Mouse (Mus musculus): ENCODE data around the gene Usp18. TPM values are rescaled to one million over a fixed set of nuclear protein-coding genes. Genes with fewer than 3 reads are reported as not detected.

The Usp18 gene
- total RNA-seq (2021): under 1 TPM; 0.30 to 0.64 TPM
- long read RNA-seq: 0 reads

- DNase-seq (ENCODE audit: low spot score in 2 of 2): peak; percentile 11 to 65
Observed at GRCm38 (mm10) chr6:121245127-121246036, at the start of gene Usp18. Gene Usp18 (plus strand): TSS chr6:121245906.

DNA sequence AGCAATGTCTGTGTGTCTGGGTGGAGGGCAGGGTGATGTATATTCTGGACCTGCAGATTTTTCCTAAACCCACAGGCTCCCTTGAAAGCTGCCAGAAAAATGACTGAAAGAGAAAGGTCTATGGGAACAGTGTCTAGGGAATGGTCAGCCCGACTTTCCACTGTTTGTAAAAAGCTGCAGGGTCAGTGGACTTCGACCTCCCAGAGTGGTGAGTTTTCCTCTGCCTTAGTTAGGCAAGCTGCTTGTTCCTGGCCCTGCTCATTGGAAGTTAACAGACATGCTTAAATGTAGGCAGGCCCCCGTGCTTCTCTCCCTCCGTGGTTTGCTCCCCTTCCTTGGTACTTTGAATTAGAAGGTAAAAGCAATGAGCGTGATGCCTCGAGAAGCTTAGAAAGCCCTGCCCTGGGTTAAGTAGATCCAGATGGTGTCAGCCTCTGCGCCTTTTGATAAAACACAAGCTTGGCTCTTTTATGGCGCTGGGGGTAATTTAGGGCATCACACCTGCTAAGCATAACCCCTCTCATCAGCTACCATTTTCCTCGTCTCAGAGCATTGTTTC, 47.8 kb upstream of the Usp18 start:
- DNase-seq (ENCODE audit: low spot score in 2 of 2): no peak

DNA sequence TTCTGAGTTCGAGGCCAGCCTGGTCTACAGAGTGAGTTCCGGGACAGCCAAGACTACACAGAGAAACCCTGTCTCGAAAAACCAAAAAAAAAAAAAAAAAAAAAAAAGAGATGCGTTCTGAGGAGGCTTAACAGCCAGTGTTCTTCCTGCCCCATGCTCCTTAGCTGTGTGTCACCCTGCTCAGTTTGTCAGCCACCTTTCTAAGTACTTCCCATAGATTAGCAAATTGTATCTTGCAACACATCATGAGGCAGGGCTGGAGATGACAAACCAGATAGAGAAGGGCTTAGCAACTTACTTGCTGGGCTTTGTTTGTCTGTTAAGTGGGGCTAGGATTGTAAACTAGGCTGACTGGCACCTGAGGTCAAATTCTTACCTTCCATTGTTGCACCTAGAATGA, 45.2 kb upstream of the Usp18 start:
- DNase-seq (ENCODE audit: low spot score in 2 of 2): no peak

DNA sequence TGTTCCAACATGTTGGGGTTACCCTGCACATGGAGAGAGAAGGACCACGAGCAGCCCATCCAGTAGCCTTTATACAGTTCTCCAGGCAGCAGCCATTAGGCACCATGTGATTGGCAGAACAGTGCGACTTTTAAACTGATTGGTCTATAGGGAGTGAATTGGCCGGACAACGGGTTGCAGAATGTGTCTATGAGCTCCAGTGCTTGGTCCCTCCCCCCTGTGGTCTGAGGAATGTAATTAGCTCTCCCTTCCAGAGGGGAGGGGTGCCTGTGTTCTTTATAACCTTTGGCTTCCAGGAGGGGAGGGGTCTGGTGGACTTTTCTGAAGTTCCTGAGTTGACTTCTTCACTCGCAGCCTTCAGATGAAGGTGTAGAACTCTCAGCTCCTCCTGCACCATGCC, 43.7 kb upstream of the Usp18 start:
- no peak for DNase-seq (ENCODE audit: low spot score in 2 of 2)

- DNase-seq (ENCODE audit: low spot score in 2 of 2): no peak
Observed at GRCm38 (mm10) chr6:121206481-121206880, 39.2 kb upstream of the Usp18 start.

DNA sequence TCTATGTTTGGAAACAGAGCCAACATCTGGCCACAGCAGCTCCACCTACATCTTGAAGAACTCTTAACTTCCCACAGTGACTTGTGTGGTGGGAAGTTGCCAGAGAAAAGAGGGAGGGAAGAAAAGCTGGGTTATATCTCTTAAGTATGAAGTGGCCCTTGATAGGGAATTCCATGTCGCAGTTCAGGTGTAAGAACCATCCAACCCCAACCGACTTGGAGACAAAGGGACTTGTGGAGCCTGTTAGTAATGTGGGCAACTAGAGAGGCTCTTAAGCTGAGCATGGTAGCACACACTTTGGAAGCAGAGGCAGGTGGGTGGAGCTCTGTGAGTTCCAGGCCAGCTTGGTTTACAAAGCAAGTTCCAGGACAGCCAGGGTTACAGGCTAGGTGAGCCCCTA, 36.1 kb upstream of the Usp18 start:
- no peak for DNase-seq (ENCODE audit: low spot score in 2 of 2)

DNA sequence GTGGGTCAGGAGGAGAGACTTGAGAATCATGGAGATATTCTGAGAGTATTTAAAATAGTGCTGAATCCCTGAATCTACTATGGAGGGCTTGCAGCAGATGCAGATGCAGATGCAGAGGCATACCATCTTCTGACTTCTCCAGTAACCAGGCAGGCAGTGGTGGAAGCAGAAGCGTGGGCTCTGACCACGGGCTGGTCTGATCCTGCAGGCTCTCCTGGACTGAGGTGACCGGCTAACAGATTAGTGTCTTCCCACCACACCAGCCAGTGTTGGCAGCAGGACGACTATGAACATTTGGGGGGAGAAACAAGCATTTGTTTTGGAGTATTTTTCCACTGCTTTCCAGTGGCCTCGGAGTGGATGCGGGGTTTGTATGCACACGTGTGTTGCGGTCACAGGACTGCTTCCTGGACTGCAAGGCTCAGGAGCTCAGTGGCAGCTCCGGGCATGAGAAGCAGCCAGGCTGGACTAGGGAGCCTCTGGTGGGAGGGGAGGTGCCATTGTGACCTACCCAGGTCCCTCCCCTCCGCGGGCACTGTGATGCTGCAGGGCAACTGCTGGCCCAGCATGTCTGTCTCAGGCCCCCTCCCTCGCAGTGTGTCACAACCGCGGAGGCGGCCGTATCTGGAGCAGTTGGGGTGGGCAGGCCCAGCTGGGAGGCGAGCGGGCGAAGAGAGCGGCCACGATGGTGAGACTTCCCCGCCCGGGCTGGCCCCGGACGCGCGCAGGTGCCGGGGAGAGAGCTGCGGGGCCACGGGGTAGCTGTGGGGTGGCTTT, 35.4 kb upstream of the Usp18 start, which contains the start of gene Tuba8:
Gene Tuba8, plus strand, starts transcription at position 548 of the 777 bp plus-strand sequence.
- DNase-seq (ENCODE audit: low spot score in 2 of 2): peak; percentile 45 to 47

GRCm38 (mm10) chr6:121210926-121211289, 34.8 kb upstream of the Usp18 start:
- DNase-seq (ENCODE audit: low spot score in 2 of 2): no peak

DNA sequence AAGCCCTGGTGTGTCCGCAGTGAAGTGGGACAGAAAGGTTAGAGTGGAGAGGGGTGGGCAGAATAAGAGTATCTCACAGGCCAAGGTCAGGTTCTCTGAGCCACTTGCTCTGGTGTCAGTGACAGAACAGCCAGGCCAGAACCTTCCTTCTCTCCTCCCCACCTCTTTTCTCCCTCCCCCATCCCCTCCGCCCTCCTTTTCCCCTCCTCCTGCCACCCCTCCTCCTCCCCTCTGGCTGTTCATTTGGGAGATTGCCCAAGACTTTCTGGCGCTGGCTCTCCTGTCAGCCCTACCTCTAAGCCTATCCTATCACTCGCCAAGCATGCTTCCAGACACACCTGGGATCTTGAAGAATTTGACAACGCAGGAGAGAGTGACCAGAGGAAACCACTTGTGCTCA, 34.0 kb upstream of the Usp18 start:
- DNase-seq (ENCODE audit: low spot score in 2 of 2): no peak

DNA sequence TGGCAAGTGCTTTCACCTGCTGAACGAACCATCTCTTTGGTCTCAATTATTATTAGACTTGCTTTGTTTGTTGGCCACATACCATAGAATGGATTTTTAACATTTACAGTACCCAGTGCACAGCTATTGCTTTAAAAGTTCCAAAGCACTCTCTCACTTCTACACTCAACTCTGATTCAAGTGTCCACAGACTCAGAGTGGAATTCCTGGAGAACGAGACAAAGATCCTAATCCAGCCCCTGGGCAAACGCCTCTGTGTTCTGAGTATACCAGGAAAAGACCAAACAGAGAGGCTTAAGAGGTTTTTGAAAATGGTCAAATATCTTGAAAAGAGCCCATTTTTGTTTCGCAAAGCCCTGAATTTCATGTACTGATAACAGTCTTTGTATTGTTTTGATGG, 32.7 kb upstream of the Usp18 start:
- no peak for DNase-seq (ENCODE audit: low spot score in 2 of 2)

GRCm38 (mm10) chr6:121214221-121214620, 31.5 kb upstream of the Usp18 start:
- DNase-seq (ENCODE audit: low spot score in 2 of 2): no peak

- no peak for DNase-seq (ENCODE audit: low spot score in 2 of 2)
Observed at GRCm38 (mm10) chr6:121214667-121215330, 30.9 kb upstream of the Usp18 start.

DNA sequence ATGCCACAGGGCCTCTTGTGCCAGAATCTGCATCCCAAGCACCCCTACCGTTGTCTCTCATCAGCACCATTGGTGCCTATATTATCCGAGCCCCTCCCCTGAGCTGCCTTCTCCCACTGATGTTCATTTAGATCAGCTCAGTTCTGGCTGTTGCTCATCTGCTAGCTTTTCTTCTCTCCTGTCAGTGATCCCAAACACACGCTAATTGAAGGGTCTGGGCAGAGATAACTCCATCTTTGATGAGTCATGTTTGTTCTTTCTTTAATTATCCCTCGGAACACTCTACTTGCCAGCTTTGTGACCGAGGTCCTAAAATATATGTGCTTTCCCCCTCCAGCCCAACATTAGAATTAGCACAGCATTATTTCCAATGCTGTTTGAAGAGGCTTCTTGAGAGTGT, 30.4 kb upstream of the Usp18 start:
- no peak for DNase-seq (ENCODE audit: low spot score in 2 of 2)

GRCm38 (mm10) chr6:121215896-121216295, 29.8 kb upstream of the Usp18 start:
- DNase-seq (ENCODE audit: low spot score in 2 of 2): no peak

- DNase-seq (ENCODE audit: low spot score in 2 of 2): no peak
Observed at GRCm38 (mm10) chr6:121216589-121217255, 29.0 kb upstream of the Usp18 start.

- DNase-seq (ENCODE audit: low spot score in 2 of 2): no peak
Observed at GRCm38 (mm10) chr6:121218002-121218401, 27.7 kb upstream of the Usp18 start.

- no peak for DNase-seq (ENCODE audit: low spot score in 2 of 2)
Observed at GRCm38 (mm10) chr6:121219406-121219805, 26.3 kb upstream of the Usp18 start.

DNA sequence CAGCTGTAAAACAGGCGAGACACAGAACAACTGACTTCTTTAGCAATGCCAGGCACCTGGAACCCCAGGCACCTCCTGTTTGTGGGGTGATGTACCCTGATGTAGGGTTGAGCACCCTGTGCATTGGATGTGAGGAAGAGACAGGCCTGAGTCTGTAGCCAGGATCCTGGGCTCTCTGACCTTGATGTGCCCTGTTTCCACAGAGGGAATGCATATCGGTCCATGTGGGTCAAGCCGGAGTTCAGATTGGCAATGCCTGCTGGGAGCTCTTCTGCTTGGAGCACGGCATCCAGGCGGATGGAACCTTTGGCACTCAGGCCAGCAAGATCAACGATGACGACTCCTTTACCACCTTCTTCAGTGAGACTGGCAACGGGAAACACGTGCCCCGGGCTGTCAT, 25.5 kb upstream of the Usp18 start:
- no peak for DNase-seq (ENCODE audit: low spot score in 2 of 2)

DNA sequence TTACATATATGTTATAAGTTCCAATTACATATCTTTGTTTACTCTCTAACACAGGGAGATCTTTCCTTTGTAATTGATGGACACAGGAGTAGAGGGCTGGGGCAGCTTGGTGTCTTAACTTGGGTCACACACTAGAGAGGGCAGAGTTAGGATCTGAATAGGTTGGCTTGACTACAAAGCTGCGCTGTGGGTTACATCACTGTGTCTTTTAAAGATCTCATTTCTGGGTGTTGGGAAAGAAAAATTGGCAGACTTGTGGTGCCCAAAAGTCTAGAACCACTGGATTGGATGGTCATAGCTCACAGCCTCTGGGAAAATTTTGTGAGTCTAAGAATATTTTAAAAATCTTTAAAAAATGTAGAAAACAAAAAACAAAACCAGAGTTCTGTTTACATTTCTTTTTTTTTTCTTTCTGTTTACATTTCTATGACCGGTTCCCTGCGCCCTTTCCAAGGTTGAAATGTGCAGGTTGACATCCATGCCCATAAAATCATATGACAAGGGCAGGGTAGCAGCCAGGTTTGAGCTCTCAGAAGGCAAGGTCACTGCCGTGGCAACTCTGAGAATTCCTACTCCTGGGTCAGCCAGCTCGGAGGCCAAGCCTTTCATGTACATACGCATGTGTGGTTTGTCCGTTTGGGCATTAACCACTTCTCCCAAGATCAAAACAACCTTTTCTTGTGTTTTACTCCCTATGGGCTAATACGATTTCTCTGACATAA, 23.7 kb upstream of the Usp18 start:
- no peak for DNase-seq (ENCODE audit: low spot score in 2 of 2)

- no peak for DNase-seq (ENCODE audit: low spot score in 2 of 2)
Observed at GRCm38 (mm10) chr6:121223001-121223400, 22.7 kb upstream of the Usp18 start.

Measured in layer of hippocampus, adult 18-20 months (tissue).